Mouse (Mus musculus): ENCODE measurements at regions not wholly inside any gene's neighbourhood (a gene's known extent, or its start where the extent isn't known, plus 50 kb on each side); places are given as distances from the start of the nearest gene placed in this dataset.

DNA sequence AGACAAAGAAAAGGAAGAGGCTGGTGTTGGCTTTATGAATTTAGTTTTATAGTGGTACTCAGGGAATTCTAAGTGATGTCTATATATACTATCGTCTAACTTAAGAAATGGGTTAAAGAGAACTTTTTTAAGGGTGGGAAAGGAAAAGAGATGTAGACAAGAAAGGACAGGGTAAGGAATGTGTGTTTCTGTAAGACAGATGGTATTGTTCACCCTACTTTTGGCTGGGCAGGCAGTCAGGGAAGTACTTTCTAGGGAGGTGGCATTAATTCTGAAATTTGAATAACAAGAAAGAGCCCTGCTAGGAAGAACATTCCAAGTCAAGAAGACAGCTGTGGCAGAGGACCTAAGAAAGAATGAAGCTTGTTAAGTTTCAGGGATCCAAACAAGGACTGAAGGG lies 263.0 kb downstream of the Pik3r1 start:
- no peak for DNase-seq

DNA sequence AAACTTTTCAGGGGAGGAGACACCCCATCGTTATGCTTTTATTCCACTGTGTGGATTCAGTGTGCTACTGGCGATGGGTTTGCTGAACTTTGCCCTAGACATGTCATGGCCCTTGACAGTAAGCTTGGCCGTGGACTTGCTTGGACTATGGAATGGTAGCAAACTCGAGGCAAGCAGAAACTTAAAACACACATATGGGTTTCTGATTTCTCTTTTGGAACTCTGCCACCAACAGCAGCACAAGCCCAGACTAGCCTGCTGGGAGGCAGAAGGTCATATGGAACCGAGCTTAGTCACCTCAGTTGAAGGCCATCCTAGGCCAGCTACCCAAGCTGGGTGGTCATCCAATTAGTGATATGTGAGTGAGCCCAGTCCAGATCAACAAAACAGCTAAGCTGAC lies 263.8 kb downstream of the Pik3r1 start:
- DNase-seq, result peak; percentile 41

DNA sequence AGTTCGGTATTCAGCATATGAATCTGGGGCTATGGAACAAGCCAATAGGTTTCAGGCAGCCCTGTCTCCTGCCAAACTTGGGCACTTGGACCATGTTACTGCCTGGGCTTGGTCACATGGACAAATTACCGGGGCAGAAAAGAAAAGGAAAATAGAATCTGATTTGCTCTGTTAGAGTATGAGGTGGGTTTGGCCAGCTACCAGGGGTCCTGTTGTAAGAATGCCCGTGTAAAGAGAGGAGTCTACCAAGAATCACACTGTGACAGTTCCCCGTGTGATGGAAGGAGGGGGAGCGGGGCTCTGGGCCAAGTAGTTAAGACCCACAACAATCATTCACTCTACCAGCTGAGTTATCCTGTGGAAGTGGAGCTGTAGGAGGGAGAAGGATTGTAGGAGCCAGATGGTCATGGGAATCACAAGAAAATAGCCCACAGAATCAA lies 266.2 kb downstream of the Pik3r1 start:
- no peak for DNase-seq

GRCm38 (mm10) chr13:101501061-101501460 lies 267.0 kb downstream of the Pik3r1 start:
- DNase-seq, result no peak

DNA sequence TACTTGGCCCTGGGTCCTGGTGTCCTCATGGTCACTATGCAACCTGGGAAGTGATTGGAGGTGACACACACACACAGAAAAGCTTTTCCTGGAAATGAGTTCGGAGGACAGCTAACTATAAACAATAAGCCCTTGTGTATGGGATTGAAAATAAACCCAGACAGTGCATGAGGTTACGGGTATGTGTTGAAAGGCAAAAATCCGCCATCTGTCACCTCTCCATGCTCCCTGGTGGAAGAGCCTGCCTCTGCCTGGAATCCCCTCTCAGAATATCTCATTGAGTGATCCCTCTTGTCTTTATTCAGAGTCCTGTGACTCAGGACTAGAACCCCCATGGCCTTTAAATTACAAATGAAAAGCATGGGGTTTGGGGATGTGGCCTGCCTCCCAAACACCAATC lies 276.2 kb downstream of the Pik3r1 start:
- DNase-seq, result no peak

GRCm38 (mm10) chr13:101490961-101491360 lies 277.1 kb downstream of the Pik3r1 start:
- no peak for DNase-seq

- DNase-seq, result no peak
Observed at GRCm38 (mm10) chr13:101487621-101488020, 280.4 kb downstream of the Pik3r1 start.

GRCm38 (mm10) chr13:101485823-101486222 lies 282.2 kb downstream of the Pik3r1 start:
- DNase-seq, result no peak

- DNase-seq, result no peak
Observed at GRCm38 (mm10) chr13:101483816-101484215, 284.2 kb downstream of the Pik3r1 start.

DNA sequence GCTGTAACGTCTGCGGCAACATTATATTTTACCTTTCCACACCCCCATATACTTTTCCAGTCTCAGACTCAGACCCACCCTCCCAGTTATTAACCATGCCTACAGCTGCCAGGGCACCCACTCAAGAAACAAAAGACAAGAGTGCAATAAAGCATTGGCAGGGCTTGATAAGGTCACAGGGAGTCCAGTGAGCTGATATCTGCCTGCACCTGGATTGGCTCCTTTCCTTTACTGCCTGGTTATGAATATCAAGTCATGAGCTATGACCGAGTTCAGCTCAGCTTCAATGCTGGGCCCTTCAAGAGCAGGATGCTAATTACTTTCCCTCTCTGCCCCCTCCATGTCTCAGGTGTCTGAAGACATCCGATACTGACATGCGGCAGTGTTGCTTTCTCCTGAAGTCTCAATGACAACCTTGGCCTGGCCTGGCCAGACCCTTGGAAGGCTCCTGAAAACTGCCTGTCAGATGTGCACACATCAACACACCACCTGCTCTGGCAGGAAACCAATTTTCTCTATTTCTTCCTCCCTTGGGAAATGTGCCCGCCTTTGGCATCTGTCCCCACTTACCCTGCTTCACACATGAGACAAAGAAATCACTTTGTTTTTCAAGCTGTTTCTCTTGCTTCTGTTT lies 286.3 kb downstream of the Pik3r1 start:
- DNase-seq, result peak; percentile 8

DNA sequence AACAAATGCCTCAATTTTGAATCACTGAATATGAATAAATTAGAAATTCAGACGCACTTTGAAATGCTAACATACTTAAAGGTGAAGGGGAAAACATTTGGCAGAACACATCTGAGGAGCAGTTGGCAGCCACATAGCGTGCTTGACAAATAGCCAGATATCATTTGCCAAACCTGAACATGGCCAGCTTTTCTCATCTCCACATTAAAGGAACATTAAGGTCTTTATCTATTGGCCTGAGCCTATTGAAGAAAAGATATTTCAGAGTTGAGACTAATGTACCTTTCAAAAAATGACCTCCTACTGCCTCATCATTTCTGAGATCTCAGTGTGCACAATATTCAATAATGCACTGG lies 288.7 kb downstream of the Pik3r1 start:
- no peak for DNase-seq

DNA sequence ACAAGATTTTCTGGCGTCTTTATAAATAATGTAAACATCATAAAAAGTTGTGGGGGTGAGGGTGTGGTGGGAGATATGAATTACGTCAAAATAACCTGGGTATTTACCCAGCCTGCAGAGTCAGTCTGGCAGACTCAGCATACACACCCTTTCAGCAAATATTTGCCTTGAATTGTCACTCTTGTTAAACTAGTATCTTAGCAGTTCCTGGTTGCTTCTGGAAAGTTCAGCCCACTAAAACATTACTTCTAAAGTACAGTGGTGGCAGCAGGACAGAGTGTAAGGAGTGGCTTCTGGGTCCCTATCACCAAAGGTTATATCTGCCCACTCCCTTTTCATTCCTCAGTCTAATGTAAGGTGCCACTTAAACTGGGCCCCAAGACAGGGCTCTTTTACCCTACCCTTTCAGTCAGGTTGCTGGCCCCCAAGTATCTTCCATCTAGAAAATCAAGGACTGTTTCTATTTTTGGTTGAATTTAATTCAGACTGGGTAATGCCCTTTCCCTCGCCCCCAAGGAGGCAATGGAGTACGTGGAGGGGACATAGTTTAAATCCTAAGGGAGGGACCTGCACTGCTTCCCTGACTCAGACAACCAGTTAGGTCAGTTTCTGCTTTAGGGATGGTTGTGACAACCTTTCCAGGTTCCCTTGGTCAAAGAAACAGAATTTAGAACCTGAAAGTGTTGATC lies 289.3 kb downstream of the Pik3r1 start:
- DNase-seq, result no peak

GRCm38 (mm10) chr13:101473349-101473748 lies 294.7 kb downstream of the Pik3r1 start:
- DNase-seq, result no peak

DNA sequence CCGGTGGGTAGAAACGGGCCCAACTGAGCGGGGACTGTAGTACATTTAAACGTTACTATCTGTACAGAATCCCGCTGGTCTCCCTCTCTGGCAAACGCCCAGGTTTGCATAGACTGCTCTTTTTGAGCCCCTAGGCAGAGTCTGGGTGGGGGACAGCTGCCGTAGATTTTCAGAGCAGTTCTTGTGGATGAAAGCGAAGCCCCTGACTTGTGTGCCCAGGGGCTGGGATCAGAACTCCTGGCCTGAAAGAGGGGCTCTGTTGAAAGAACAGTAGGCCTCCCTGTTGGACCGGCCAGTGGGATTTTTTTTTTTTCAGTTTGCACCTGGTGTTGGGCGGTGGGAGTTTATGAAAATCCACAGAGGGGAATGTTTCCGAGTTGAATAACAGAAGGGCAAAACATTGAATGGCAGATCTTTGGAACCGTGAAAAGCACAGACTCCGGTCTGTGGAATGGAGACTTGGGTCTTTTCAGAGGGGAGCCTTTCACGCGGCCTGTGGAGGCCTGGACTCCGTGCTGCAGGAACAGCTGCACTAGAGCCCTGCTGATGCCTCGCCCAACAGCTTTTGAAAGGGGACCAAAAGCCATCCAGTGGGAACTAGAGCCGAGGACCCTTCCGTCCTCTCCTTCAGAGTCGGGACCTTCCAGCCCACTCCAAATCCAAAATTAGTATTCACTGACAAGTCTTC lies 297.3 kb downstream of the Pik3r1 start:
- no peak for DNase-seq

DNA sequence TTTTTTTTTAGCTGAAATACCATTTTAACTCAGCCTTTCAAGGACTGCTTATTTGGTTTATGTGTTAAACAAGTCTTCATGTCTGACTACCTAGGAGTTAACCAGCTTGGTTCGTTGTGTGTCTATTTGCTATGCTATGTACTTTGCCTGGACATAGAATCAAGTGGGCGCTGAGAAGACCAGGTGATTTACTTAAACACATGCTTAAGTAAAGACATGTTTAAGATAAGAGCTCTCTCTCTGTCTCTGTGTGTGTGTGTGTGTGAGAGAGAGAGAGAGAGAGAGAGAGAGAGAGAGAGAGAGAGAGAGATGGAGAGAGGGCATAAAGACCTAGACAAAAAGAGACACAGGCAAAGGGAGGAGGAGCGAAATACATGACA lies 302.3 kb downstream of the Pik3r1 start:
- DNase-seq, result no peak

GRCm38 (mm10) chr13:101464928-101465747 lies 302.9 kb downstream of the Pik3r1 start:
- DNase-seq, result no peak

GRCm38 (mm10) chr13:101456926-101457325 lies 311.1 kb downstream of the Pik3r1 start:
- no peak for DNase-seq

- DNase-seq, result no peak
Observed at GRCm38 (mm10) chr13:101454276-101454675, 313.7 kb downstream of the Pik3r1 start.

GRCm38 (mm10) chr13:101450501-101450900 lies 317.5 kb downstream of the Pik3r1 start:
- no peak for DNase-seq

DNA sequence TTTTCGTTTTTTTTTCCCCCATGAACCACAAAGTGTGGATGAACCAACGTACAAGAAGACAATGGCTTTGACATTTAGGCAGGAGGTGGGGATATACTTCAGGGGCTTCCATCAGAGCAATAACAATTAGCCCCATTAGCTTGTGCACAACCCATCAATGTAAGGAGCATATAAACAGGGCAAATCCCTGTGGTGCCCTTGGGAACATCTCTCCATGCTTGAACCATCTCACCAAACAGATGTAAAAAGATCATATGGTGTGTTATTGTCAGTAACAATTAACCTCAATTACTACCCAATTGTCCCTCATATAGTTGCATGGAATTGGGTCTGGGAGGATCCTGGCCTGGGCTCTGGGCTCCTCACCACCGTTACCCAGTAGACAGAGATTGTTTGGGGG lies 328.5 kb downstream of the Pik3r1 start:
- DNase-seq, result no peak

DNA sequence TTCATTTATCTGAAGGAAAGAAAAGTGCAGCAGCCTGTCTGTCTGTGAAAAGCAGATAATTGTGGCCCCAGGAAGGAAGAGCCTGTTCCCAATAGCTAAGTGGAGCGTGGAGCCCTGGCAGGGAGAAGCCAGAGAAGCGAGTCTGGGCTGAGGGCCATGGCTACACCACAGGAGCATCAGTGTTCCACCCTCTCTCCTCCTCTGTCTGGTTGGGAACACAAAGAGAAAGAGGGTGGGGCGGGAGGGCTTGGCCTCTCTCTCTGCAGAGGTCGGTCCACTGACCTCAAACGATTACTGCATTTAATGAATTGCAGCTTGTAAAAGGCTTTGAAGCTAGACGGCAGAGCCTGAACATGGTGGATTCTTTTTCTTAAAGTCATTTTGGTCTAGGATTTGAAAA lies 329.0 kb downstream of the Pik3r1 start:
- peak; percentile 72 for DNase-seq

- DNase-seq, result no peak
Observed at GRCm38 (mm10) chr13:101433162-101433561, 334.9 kb downstream of the Pik3r1 start.

All from gastrocnemius, postnatal 25 days (tissue).